In the genomic region with DNA sequence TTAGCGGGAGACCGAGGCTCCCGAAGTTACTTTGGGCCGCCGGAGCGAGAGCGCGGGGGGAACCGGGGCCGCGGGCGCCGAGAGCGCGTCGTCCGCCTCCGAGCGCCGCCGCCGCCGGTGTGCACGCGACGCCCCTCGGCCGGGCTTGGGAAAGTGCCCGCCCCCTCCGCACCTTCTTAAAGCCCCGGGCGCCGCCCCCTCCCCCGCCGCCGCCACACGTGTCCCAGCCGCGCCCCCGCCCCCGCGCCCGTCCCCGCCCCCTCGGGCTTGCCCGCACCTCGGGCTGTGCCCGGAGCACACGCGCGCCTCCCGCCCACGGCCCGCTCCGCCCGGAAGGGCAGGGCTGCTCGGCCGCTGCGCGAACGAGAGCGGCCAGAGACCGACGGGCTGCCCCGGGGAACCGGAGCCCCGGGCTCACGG, we compare ENCODE assay signal across 9 mouse cellular contexts. TPM values are rescaled to one million over a fixed set of nuclear protein-coding genes. Genes with fewer than 3 reads are reported as not detected.
DNase-seq lines count a peak whose midpoint lies in the region; ATAC-seq and TF ChIP-seq lines count a peak whose summit lies in the region.
"Had no signal": no experiment of that assay in that cellular context is flagged by ENCODE, and none has a peak within 500 bp of the region (broad histone marks: within the 10 kb centered on the region; RNA-seq: fewer than 3 reads in every experiment).

A gene (minus strand): TSS at position 147 of the 420 bp plus-strand sequence.

- peak within 1 kb of the TSS; percentile 98 for H3K4me2 ChIP-seq in heart, embryonic 14.5 days (ENCODE audit: low read length)

- no peaks in the 10 kb centered on the region for H3K9me3 ChIP-seq in heart, embryonic 14.5 days (ENCODE audit: control insufficient read depth, low read length)

- intact Hi-C loops in left cerebral cortex, postnatal 10 days (cut with DNase I): no loop called here

- ATAC-seq in cerebellum, adult (ENCODE audit: insufficient number of reproducible peaks, low FRiP score, low TSS enrichment): peak; percentile 74
- peak; percentile 58 for ATAC-seq in heart, embryonic 14.5 days (ENCODE audit: insufficient number of reproducible peaks, insufficient read depth, low FRiP score, low read depth)
- no peak for ATAC-seq in CD4-positive, CD25-positive, alpha-beta regulatory T cell, adult 4 months

- H3K4me3 ChIP-seq in thymus, adult 2 months (ENCODE audit: control insufficient read depth, insufficient read depth, low read length): no peak within 1 kb of the TSS
- peak within 1 kb of the TSS; percentile 52 to 61 for H3K4me3 ChIP-seq in heart, embryonic 14.5 days (ENCODE audit: control insufficient read depth in 1 of 2, insufficient read depth in 1 of 2, low read depth in 1 of 2, low read length in 2 of 2)

- no peaks in the 10 kb centered on the region for H3K36me3 ChIP-seq in thymus, adult 2 months (ENCODE audit: control insufficient read depth, insufficient read depth, low read length)
- H3K36me3 ChIP-seq in heart, embryonic 14.5 days (ENCODE audit: control insufficient read depth, insufficient read depth, low read length): no peaks in the 10 kb centered on the region

- peaks cover 6% of the 10 kb centered on the region; the same call in 1 of the 2 replicates for H3K27me3 ChIP-seq in thymus, adult 2 months (ENCODE audit: control insufficient read depth, insufficient read depth, low read length)
- peaks cover 86% of the 10 kb centered on the region for H3K27me3 ChIP-seq in heart, embryonic 14.5 days (ENCODE audit: control insufficient read depth, insufficient read depth, low read length)

- WGBS in thymus, adult 2 months: 2% methylated on average over 49 of the region's 68 CpGs
- 0% methylated on average over 37 of the region's 68 CpGs for WGBS in heart, embryonic 14.5 days

- H3K9ac ChIP-seq in heart, embryonic 14.5 days (ENCODE audit: low read length): peak within 1 kb of the TSS; percentile 62; the same call in 1 of the 2 replicates

- H3K4me1 ChIP-seq in thymus, adult 2 months (replicated peaks; ENCODE audit: control insufficient read depth, insufficient read depth, low read length): no peaks in the 10 kb centered on the region
- peaks cover 0 to 13% of the 10 kb centered on the region in 2 experiments; a peak in 3 of 4 replicates for H3K4me1 ChIP-seq in heart, embryonic 14.5 days (ENCODE audit: control insufficient read depth in 2 of 2, insufficient read depth in 2 of 2, low read length in 2 of 2)

- no peak for DNase-seq in cerebellum, adult 9-11 months
- DNase-seq in thymus, postnatal 25 days: peak; percentile 2
- DNase-seq in thymus, adult 2 months: no peak
- DNase-seq in left cerebral cortex, postnatal 10 days (ENCODE audit: extremely low spot score in 1 of 2, low spot score in 2 of 2): peak in 1 of 2 experiments; percentile 41
- peak; percentile 63 for DNase-seq in neural tube, embryonic 10.5 days (ENCODE audit: extremely low spot score, low spot score)

- H3K27ac ChIP-seq in thymus, adult 2 months (ENCODE audit: control insufficient read depth, insufficient read depth, low read length): no peak within 1 kb of the TSS
- H3K27ac ChIP-seq in heart, embryonic 14.5 days (replicated peaks in 1 of 2; ENCODE audit: control insufficient read depth in 1 of 2, insufficient read depth in 1 of 2, low read depth in 2 of 2, low read length in 2 of 2): no peak within 1 kb of the TSS

- TF ChIP-seq CTCF in thymus, adult 2 months (IDR thresholded peaks at IDR 0.05; ENCODE audit: borderline replicate concordance, control insufficient read depth, extremely low read depth, insufficient read depth, low read length, poor library complexity): no peak

- no peak for TF ChIP-seq POLR2A in thymus, adult 2 months (IDR thresholded peaks at IDR 0.05; ENCODE audit: control insufficient read depth, extremely low read depth, insufficient read depth, low read length, poor library complexity)

RNA-seq across cellular contexts. Expression of the gene that starts here (rescaled TPM):
- polyA plus RNA-seq in thymus, adult 2 months (2012; rRNA removed): 0.61 and 0.92 TPM in 2 replicates
- 2.7 and 2.8 TPM in 2 replicates for polyA plus RNA-seq in heart, embryonic 14.5 days (2014; fragmentation: Nextera tagmentation; extraction: Ambion mirVana)
- 100 to 1,000 TPM; 144 to 145 TPM for total RNA-seq in left cerebral cortex, postnatal 10 days (2021)
- polyA plus RNA-seq in CD4-positive, CD25-positive, alpha-beta regulatory T cell, adult 4 months (2017; shearing (Covaris generic)): under 1 TPM in 1 of 2 experiments, not detected in 1; 0.24 TPM
- polyA plus RNA-seq: C2C12 had no signal

Comparison
In these comparisons a context has a peak if more than half of its experiments do, and no peak if none do; other contexts are left out.
1. DNase-seq: peak in thymus, postnatal 25 days (single experiment) and neural tube, embryonic 10.5 days (single experiment); none in cerebellum, adult 9-11 months (single experiment) and thymus, adult 2 months (single experiment).